Mouse (Mus musculus): ENCODE measurements around the gene Phf13. TPM values are rescaled to one million over a fixed set of nuclear protein-coding genes. Genes with fewer than 3 reads are reported as not detected.

The Phf13 gene
- polyA plus RNA-seq, 1 experiment, result 7.5 TPM

GRCm38 (mm10) chr4:151946211-151946610, 49.8 kb downstream of the Phf13 start:
- no peak overlapping the region for H3K27ac ChIP-seq (ENCODE audit: insufficient read depth, low read depth, low read length)
- peaks cover 4% of the 10 kb centered on the region for H3K36me3 ChIP-seq (ENCODE audit: control insufficient read depth, insufficient read depth, low read length)
- WGBS, result 79% methylated on average over 11 of the region's 11 CpGs
- TF ChIP-seq CTCF (IDR thresholded peaks at IDR 0.05; ENCODE audit: extremely low read depth, insufficient read length, insufficient replicate concordance, low read depth, low read length) (no peak), POLR2A (IDR thresholded peaks at IDR 0.05; ENCODE audit: low read depth, low read length) (no peak)
- peaks cover 4% of the 10 kb centered on the region; the same call in 1 of the 2 replicates for H3K4me1 ChIP-seq (ENCODE audit: control insufficient read depth, insufficient read depth, insufficient read length, low read length)
- no peaks in the 10 kb centered on the region for H3K27me3 ChIP-seq (ENCODE audit: control insufficient read depth, insufficient read depth, low read length)
- no peak overlapping the region for H3K4me3 ChIP-seq (ENCODE audit: low read depth, low read length)

Other genes starting within 250 kb of the Phf13 start
- 1.4 and 2.2 TPM in 2 replicates for gene Camta1, start 134.4 kb downstream of the Phf13 start, polyA plus RNA-seq (2012; rRNA removed)
- 28.1 and 32.0 TPM in 2 replicates for gene Dnajc11, start 62.6 kb downstream of the Phf13 start, polyA plus RNA-seq (2012; rRNA removed)
- gene Thap3, start 7.3 kb downstream of the Phf13 start, polyA plus RNA-seq (2012; rRNA removed), result 13.0 and 24.2 TPM in 2 replicates
- gene Klhl21, start 12.5 kb upstream of the Phf13 start, polyA plus RNA-seq (2012; rRNA removed), result 18.6 and 19.8 TPM in 2 replicates
- 12.5 and 13.6 TPM in 2 replicates for gene Zbtb48, start 31.4 kb upstream of the Phf13 start, polyA plus RNA-seq (2012; rRNA removed)
- 0.05 TPM in 1 of 2 replicates, not detected in the other for gene Tas1r1, start 42.3 kb upstream of the Phf13 start, polyA plus RNA-seq (2012; rRNA removed)
- gene Nol9, start 43.1 kb upstream of the Phf13 start, polyA plus RNA-seq (2012; rRNA removed), result 9.7 and 14.3 TPM in 2 replicates
- 7.0 and 15.7 TPM in 2 replicates for gene Plekhg5, start 76.2 kb upstream of the Phf13 start, polyA plus RNA-seq (2012; rRNA removed)
- gene Tnfrsf25, start 119.7 kb upstream of the Phf13 start, polyA plus RNA-seq (2012; rRNA removed), result 1.9 and 3.8 TPM in 2 replicates
- gene Espn, start 156.1 kb upstream of the Phf13 start, polyA plus RNA-seq (2012; rRNA removed), result 124 and 572 TPM in 2 replicates
- gene Hes2, start 162.6 kb upstream of the Phf13 start, polyA plus RNA-seq (2012; rRNA removed), result 8.3 and 51.7 TPM in 2 replicates
- 30.0 and 33.4 TPM in 2 replicates for gene Acot7, start 181.9 kb upstream of the Phf13 start, polyA plus RNA-seq (2012; rRNA removed)